Mouse (Mus musculus) liver, adult 2 months (tissue): ENCODE measurements around the gene Tent4b. TPM values are rescaled to one million over a fixed set of nuclear protein-coding genes. Genes with fewer than 3 reads are reported as not detected.
A peak's percentile ranks its signal among the peaks of the same experiment; 100 is the strongest.

Experiments used
- DNase-seq: peaks from one replicate; pipeline ENCODE4 v3.0.0-alpha.2; 2011; ENCODE audit warnings: low read depth, low spot score; ENCODE audit errors: extremely low read depth
- H3K27ac ChIP-seq: fragments of 200-500 bp; replicated peaks from 2 replicates; pipeline ENCODE4 v1.5.1; 2012; ENCODE audit warnings: low read depth, mild to moderate bottlenecking, control low read depth, inconsistent platforms, low read length; ENCODE audit not compliant: insufficient read depth
- H3K27me3 ChIP-seq: fragments of 200-500 bp; 2 replicates; pipeline ENCODE4 v1.6.1; 2012; ENCODE audit warnings: mild to moderate bottlenecking, moderate library complexity, low read length, inconsistent platforms; ENCODE audit not compliant: control insufficient read depth, insufficient read depth
- H3K36me3 ChIP-seq: fragments of 200-500 bp; 2 replicates; pipeline ENCODE4 v1.6.1; 2012; ENCODE audit warnings: low read length, inconsistent platforms; ENCODE audit not compliant: control insufficient read depth, insufficient read depth
- H3K4me1 ChIP-seq: fragments of 200-500 bp; 2 replicates; pipeline ENCODE4 v1.6.1; 2011; ENCODE audit warnings: low read length; ENCODE audit not compliant: control insufficient read depth, insufficient read depth
- H3K4me3 ChIP-seq: fragments of 200-500 bp; 2 replicates; pipeline ENCODE4 v1.5.1; 2011; ENCODE audit warnings: low read depth, mild to moderate bottlenecking, control low read depth, low read length, moderate library complexity; ENCODE audit not compliant: insufficient read depth
- H3K79me2 ChIP-seq: fragments of 200-500 bp; 2 replicates; pipeline ENCODE4 v1.6.1; 2012; ENCODE audit warnings: inconsistent platforms, mild to moderate bottlenecking, low read length, moderate library complexity; ENCODE audit not compliant: control insufficient read depth, insufficient read depth
- H3K9ac ChIP-seq: fragments of 200-500 bp; 2 replicates; pipeline ENCODE4 v1.6.1; 2012; ENCODE audit warnings: low read depth, mild to moderate bottlenecking, control low read depth, inconsistent platforms, low read length
- CTCF ChIP-seq: fragments of 200-500 bp; IDR thresholded peaks from 2 replicates; pipeline ENCODE4 v1.5.1; 2011; ENCODE audit warnings: low read depth, low read length, control low read depth
- POLR2A ChIP-seq: fragments of 200-500 bp; IDR thresholded peaks from 2 replicates; pipeline ENCODE4 v1.6.1; 2011; ENCODE audit warnings: low read length, control low read depth; ENCODE audit not compliant: insufficient read depth; ENCODE audit errors: extremely low read depth
- WGBS: fragments of 180-500 bp; shearing (Covaris S2); methylation state at CpG from one replicate; pipeline ENCODE4 v1.1.7; 2018; 5-methylcytosine and 5-hydroxymethylcytosine counted together
- polyA plus RNA-seq: library from polyadenylated mRNA; depleted of rRNA; stranded (reverse); fragments of >200 nt; gene quantifications from 2 replicates; pipeline ENCODE4 v1.2.3, GENCODE M21; 2012
- total RNA-seq: library from RNA; depleted of rRNA; stranded (reverse); fragments of >200 nt; gene quantifications from 2 replicates; pipeline ENCODE4 v1.2.3, GENCODE M21; 2014

The Tent4b gene
- total and polyA plus RNA-seq, 2 experiments, result 18.0 to 22.4 TPM

DNA sequence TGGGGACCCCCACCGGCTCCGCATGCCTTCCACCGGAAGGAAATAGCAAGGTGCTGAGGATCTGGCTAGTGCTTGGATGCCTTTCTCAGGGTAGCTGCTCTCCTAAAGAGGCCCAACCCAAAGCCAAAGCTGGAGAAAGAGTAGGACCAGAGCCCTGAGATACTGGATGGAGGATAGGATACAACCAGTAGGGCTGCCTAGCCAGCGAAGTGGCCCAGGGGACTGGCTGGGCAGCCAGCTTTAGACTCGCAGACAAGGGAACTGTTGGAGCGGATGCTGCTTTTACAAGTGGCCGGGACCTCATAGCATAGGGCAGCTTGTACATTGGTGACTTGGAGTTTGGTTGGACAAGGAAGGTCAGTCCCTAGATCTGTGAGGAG, 74.0 kb downstream of the Tent4b start:
- Histone ChIP-seq H3K79me2 (no peaks in the 10 kb centered on the region), H3K4me3 (no peak overlapping the region), H3K27me3 (peaks cover 14% of the 10 kb centered on the region), H3K27ac (no peak overlapping the region), H3K9ac (no peak overlapping the region), H3K4me1 (no peaks in the 10 kb centered on the region), H3K36me3 (no peaks in the 10 kb centered on the region)
- TF ChIP-seq CTCF (no peak), POLR2A (no peak)
- WGBS, result 86% methylated on average over 7 of the region's 7 CpGs
- no peak for DNase-seq

DNA sequence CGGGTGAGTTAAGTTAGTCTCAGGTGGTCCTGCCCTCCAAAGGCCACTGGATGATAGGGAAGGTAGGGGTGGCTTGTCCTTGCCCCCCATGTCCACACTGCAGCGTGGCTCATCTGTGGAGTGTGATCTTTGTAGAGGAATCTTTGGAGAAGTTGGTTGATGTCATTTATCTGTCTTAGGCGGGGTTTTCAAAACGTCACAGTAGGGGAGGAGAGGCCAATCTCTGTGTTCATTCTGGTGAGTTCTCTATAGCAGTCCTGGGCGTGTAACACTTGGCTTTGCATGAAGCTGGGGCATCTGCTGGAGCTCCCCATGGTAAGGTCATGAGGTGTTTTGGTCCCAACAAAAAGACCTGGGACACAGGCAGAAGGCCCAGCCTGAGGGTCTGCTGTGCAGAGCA, 75.1 kb downstream of the Tent4b start:
- WGBS, result 87% methylated on average over 5 of the region's 5 CpGs
- peaks cover 14% of the 10 kb centered on the region for H3K27me3 ChIP-seq
- H3K4me1 ChIP-seq, result no peaks in the 10 kb centered on the region
- H3K79me2 ChIP-seq, result no peaks in the 10 kb centered on the region
- no peak overlapping the region for H3K9ac ChIP-seq
- H3K27ac ChIP-seq, result no peak overlapping the region
- TF ChIP-seq POLR2A (no peak), CTCF (no peak)
- H3K36me3 ChIP-seq, result no peaks in the 10 kb centered on the region
- H3K4me3 ChIP-seq, result no peak overlapping the region
- no peak for DNase-seq

- Histone ChIP-seq H3K4me1 (no peaks in the 10 kb centered on the region), H3K36me3 (no peaks in the 10 kb centered on the region), H3K27ac (no peak overlapping the region), H3K4me3 (no peak overlapping the region), H3K27me3 (no peaks in the 10 kb centered on the region), H3K79me2 (no peaks in the 10 kb centered on the region), H3K9ac (no peak overlapping the region)
- WGBS, result 45% methylated on average over 5 of the region's 5 CpGs
- no peak for DNase-seq
- TF ChIP-seq POLR2A (no peak), CTCF (no peak)
These were observed 80.2 kb downstream of the Tent4b start for GRCm38 (mm10) chr8:88279220-88279619.

GRCm38 (mm10) chr8:88279670-88280069, 80.7 kb downstream of the Tent4b start:
- H3K4me1 ChIP-seq, result no peaks in the 10 kb centered on the region
- 56% methylated on average over 6 of the region's 6 CpGs for WGBS
- no peaks in the 10 kb centered on the region for H3K36me3 ChIP-seq
- H3K9ac ChIP-seq, result no peak overlapping the region
- no peaks in the 10 kb centered on the region for H3K79me2 ChIP-seq
- H3K27me3 ChIP-seq, result no peaks in the 10 kb centered on the region
- no peak for DNase-seq
- TF ChIP-seq CTCF (no peak), POLR2A (no peak)
- no peak overlapping the region for H3K27ac ChIP-seq
- H3K4me3 ChIP-seq, result no peak overlapping the region

DNA sequence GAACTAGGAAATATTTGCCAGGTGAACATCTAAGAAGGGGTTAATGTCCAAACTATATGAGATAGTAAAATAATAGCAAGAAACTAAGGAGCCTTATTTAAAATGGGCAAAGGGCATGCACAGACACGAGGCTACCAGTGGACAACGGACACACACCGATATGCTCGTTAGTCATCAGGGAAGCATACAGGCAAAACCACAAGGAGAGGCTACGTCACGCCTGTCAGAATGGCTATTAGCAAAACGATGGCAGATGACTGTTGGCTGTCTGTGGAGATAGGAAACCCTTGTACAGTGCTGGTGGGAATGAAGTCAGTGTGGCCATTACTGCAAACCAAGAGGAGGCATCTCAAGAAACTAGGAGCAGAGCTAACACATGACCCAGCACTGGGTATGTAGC, 81.9 kb downstream of the Tent4b start:
- no peaks in the 10 kb centered on the region for H3K79me2 ChIP-seq
- TF ChIP-seq POLR2A (no peak), CTCF (no peak)
- no peaks in the 10 kb centered on the region for H3K27me3 ChIP-seq
- no peak overlapping the region for H3K4me3 ChIP-seq
- no peak overlapping the region for H3K9ac ChIP-seq
- no peak overlapping the region for H3K27ac ChIP-seq
- DNase-seq, result no peak
- no peaks in the 10 kb centered on the region for H3K36me3 ChIP-seq
- WGBS, result 93% methylated on average over 7 of the region's 7 CpGs
- H3K4me1 ChIP-seq, result no peaks in the 10 kb centered on the region

DNA sequence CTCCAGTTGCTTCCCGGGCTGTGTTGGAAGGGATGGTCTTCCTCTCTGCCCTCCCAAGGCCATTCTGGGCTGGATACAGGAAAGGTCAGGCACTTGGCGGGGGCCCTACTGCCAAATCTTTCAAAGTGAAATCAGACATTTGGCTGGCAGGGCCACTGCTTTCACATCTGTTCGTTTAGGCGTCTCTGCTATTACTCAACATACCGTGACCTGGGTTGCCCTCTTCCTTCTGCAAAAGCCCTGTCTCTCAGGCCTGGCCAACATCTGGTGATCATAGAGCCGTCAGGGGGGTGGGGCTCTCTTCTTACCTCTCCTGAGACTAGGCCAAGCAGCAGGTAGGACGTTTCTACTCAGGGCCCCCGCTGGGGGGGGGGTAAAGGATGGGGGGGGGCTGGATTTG, 83.7 kb downstream of the Tent4b start:
- no peak overlapping the region for H3K9ac ChIP-seq
- H3K4me1 ChIP-seq, result no peaks in the 10 kb centered on the region
- no peak overlapping the region for H3K4me3 ChIP-seq
- H3K79me2 ChIP-seq, result no peaks in the 10 kb centered on the region
- DNase-seq, result peak; percentile 75
- TF ChIP-seq CTCF (no peak), POLR2A (no peak)
- no peak overlapping the region for H3K27ac ChIP-seq
- WGBS, result 18% methylated on average over 8 of the region's 8 CpGs
- no peaks in the 10 kb centered on the region for H3K27me3 ChIP-seq
- no peaks in the 10 kb centered on the region for H3K36me3 ChIP-seq
